Mouse (Mus musculus) CH12.LX (cell line): ENCODE data around the gene Trhr2. TPM values are rescaled to one million over a fixed set of nuclear protein-coding genes. Genes with fewer than 3 reads are reported as not detected.

Experiments used
- DNase-seq: peaks from one replicate; pipeline ENCODE4 v3.0.0-alpha.2; 2013; ENCODE audit errors: extremely low read depth
- H3K27ac ChIP-seq: 2 replicates; pipeline ENCODE4 v1.5.1; 2012; ENCODE audit warnings: low read depth, mild to moderate bottlenecking, control low read depth, moderate library complexity; ENCODE audit not compliant: insufficient read depth
- H3K27me3 ChIP-seq: replicated peaks from 2 replicates; pipeline ENCODE3; 2012; ENCODE audit warnings: inconsistent platforms
- H3K36me3 ChIP-seq, 2 experiments: replicated peaks in 1 of 2; 2 replicates each; pipeline versions ENCODE3 to v1.6.1; 2012; ENCODE audit warnings: inconsistent platforms in 1 of 2, low read length in 1 of 2, mild to moderate bottlenecking in 1 of 2, mixed read lengths in 1 of 2, moderate library complexity in 1 of 2; ENCODE audit not compliant: control insufficient read depth in 1 of 2, insufficient read depth in 1 of 2
- H3K4me1 ChIP-seq, 2 experiments: 2 replicates each; pipeline ENCODE4 v1.6.1; 2012; ENCODE audit warnings: inconsistent platforms in 1 of 2, moderate library complexity in 1 of 2; ENCODE audit not compliant: insufficient read depth in 2 of 2, control insufficient read depth in 1 of 2
- H3K4me2 ChIP-seq: 2 replicates; pipeline ENCODE4 v1.6.1; 2012; ENCODE audit warnings: low read depth, mild to moderate bottlenecking, control low read depth; ENCODE audit not compliant: poor library complexity, insufficient read depth, severe bottlenecking
- H3K4me3 ChIP-seq, 3 experiments: fragments of 150-350 bp in 1 of 3; sonication (generic) in 1 of 3; replicated peaks in 1 of 3; 2 replicates each; pipeline versions ENCODE3 to v1.5.1; 2011 to 2012; ENCODE audit warnings: low read depth in 2 of 3, low read length in 2 of 3, mild to moderate bottlenecking in 2 of 3, moderate library complexity in 2 of 3, control low read depth in 1 of 3, improper control_type of control experiment in 1 of 3, inconsistent platforms in 1 of 3, mixed read lengths in 1 of 3; ENCODE audit not compliant: poor library complexity in 1 of 3
- H3K79me2 ChIP-seq: replicated peaks from 2 replicates; pipeline ENCODE4 v1.6.1; 2012; ENCODE audit warnings: mild to moderate bottlenecking, moderate library complexity; ENCODE audit not compliant: control insufficient read depth, poor library complexity, insufficient read depth, severe bottlenecking; ENCODE audit errors: extremely low read depth
- H3K9ac ChIP-seq: 2 replicates; pipeline ENCODE4 v1.6.1; 2012; ENCODE audit warnings: low read depth, mild to moderate bottlenecking, control low read depth, moderate library complexity; ENCODE audit not compliant: insufficient read depth
- H3K9me3 ChIP-seq: replicated peaks from 2 replicates; pipeline ENCODE3; 2012; ENCODE audit warnings: low read length, inconsistent platforms, mixed read lengths
- CHD1 ChIP-seq: IDR thresholded peaks from 2 replicates; pipeline ENCODE4 v1.6.1; 2012; ENCODE audit warnings: low read depth, low read length, improper control_type of control experiment, inconsistent platforms
- CHD2 ChIP-seq: IDR thresholded peaks from 2 replicates; pipeline ENCODE4 v1.6.1; 2011; ENCODE audit warnings: low read length, improper control_type of control experiment
- CTCF ChIP-seq, 2 experiments: IDR thresholded peaks in 1 of 2; conservative IDR thresholded peaks in 1 of 2; 2 replicates each; pipeline ENCODE4 v1.5.1; 2011 to 2012; ENCODE audit warnings: low read depth in 2 of 2, low read length in 2 of 2, improper control_type of control experiment in 1 of 2, inconsistent platforms in 1 of 2, mild to moderate bottlenecking in 1 of 2, moderate library complexity in 1 of 2
- E2F4 ChIP-seq: IDR thresholded peaks from 2 replicates; pipeline ENCODE4 v1.6.1; 2011; ENCODE audit warnings: low read depth, low read length, improper control_type of control experiment; ENCODE audit not compliant: insufficient replicate concordance
- ELF1 ChIP-seq: IDR thresholded peaks from 2 replicates; pipeline ENCODE4 v1.6.1; 2014; ENCODE audit warnings: low read depth, mild to moderate bottlenecking, inconsistent platforms, low read length, improper control_type of control experiment
- EP300 ChIP-seq: IDR thresholded peaks from 2 replicates; pipeline ENCODE4 v1.6.1; 2011; ENCODE audit warnings: low read length, improper control_type of control experiment
- GABPA ChIP-seq: IDR thresholded peaks from 2 replicates; pipeline ENCODE4 v1.6.1; 2012; ENCODE audit warnings: low read depth, low read length, improper control_type of control experiment, inconsistent platforms; ENCODE audit not compliant: insufficient replicate concordance
- HCFC1 ChIP-seq: IDR thresholded peaks from 2 replicates; pipeline ENCODE4 v1.6.1; 2012; ENCODE audit warnings: low read depth, mild to moderate bottlenecking, inconsistent platforms, low read length, improper control_type of control experiment
- IRF4 ChIP-seq: IDR thresholded peaks from 2 replicates; pipeline ENCODE4 v1.6.1; 2014; ENCODE audit warnings: low read depth, mild to moderate bottlenecking, inconsistent platforms, low read length, improper control_type of control experiment
- JUN ChIP-seq: IDR thresholded peaks from 2 replicates; pipeline ENCODE4 v1.6.1; 2011; ENCODE audit warnings: low read depth, mild to moderate bottlenecking, low read length, improper control_type of control experiment, moderate library complexity; ENCODE audit not compliant: insufficient read depth
- JUND ChIP-seq: conservative IDR thresholded peaks from 2 replicates; pipeline ENCODE4 v1.6.1; 2011; ENCODE audit warnings: low read depth, low read length, improper control_type of control experiment
- MAFK ChIP-seq: IDR thresholded peaks from 2 replicates; pipeline ENCODE4 v1.6.1; 2011; ENCODE audit warnings: low read length, improper control_type of control experiment; ENCODE audit not compliant: insufficient replicate concordance
- MAZ ChIP-seq: IDR thresholded peaks from 2 replicates; pipeline ENCODE4 v1.6.1; 2012; ENCODE audit warnings: low read depth, mild to moderate bottlenecking, inconsistent platforms, low read length, improper control_type of control experiment, moderate library complexity
- MXI1 ChIP-seq: IDR thresholded peaks from 2 replicates; pipeline ENCODE4 v1.6.1; 2011; ENCODE audit warnings: mild to moderate bottlenecking, low read depth, low read length, improper control_type of control experiment
- MYC ChIP-seq: IDR thresholded peaks from 2 replicates; pipeline ENCODE4 v1.6.1; 2011; ENCODE audit warnings: low read depth, mild to moderate bottlenecking, improper control_type of control experiment, low read length
- NELFE ChIP-seq: IDR thresholded peaks from 2 replicates; pipeline ENCODE4 v1.6.1; 2011; ENCODE audit warnings: low read depth, low read length, improper control_type of control experiment
- NRF1 ChIP-seq: IDR thresholded peaks from 2 replicates; pipeline ENCODE4 v1.6.1; 2014; ENCODE audit warnings: low read depth, mild to moderate bottlenecking, inconsistent platforms, low read length, improper control_type of control experiment, moderate library complexity
- POLR2A ChIP-seq: IDR thresholded peaks from 2 replicates; pipeline ENCODE4 v1.6.1; 2011; ENCODE audit warnings: low read depth, mild to moderate bottlenecking, improper control_type of control experiment, low read length
- RAD21 ChIP-seq: IDR thresholded peaks from 2 replicates; pipeline ENCODE4 v1.6.1; 2011; ENCODE audit warnings: low read depth, mild to moderate bottlenecking, low read length, improper control_type of control experiment, moderate library complexity
- SIN3A ChIP-seq: IDR thresholded peaks from 2 replicates; pipeline ENCODE4 v1.6.1; 2012; ENCODE audit warnings: low read length, improper control_type of control experiment, inconsistent platforms
- TCF12 ChIP-seq: IDR thresholded peaks from 2 replicates; pipeline ENCODE4 v1.6.1; 2014; ENCODE audit warnings: low read depth, mild to moderate bottlenecking, inconsistent platforms, low read length, improper control_type of control experiment
- UBTF ChIP-seq: IDR thresholded peaks from 2 replicates; pipeline ENCODE4 v1.6.1; 2012; ENCODE audit warnings: low read depth, mild to moderate bottlenecking, inconsistent platforms, low read length, improper control_type of control experiment, moderate library complexity
- ZKSCAN1 ChIP-seq: IDR thresholded peaks from 2 replicates; pipeline ENCODE4 v1.6.1; 2012; ENCODE audit warnings: low read depth, inconsistent platforms, low read length, improper control_type of control experiment, borderline replicate concordance
- ZMIZ1 ChIP-seq: IDR thresholded peaks from 2 replicates; pipeline ENCODE4 v1.6.1; 2012; ENCODE audit warnings: low read depth, mild to moderate bottlenecking, inconsistent platforms, low read length, improper control_type of control experiment
- ZNF384 ChIP-seq: IDR thresholded peaks from 2 replicates; pipeline ENCODE4 v1.6.1; 2012; ENCODE audit warnings: low read depth, low read length, improper control_type of control experiment, inconsistent platforms
- dilution Hi-C: fragments of 300-500 bp; cut with MboI; formaldehyde crosslinking; loops from 2 replicates; pipeline ENCODE4 v1.14.3; 2020; ENCODE audit warnings: low sequenced_read_pairs; ENCODE audit not compliant: extremely low pct_unique_long_range_greater_than_20kb, extremely low pct_ligation_motif_present
- in situ Hi-C: fragments of 300-500 bp; cut with MboI; formaldehyde crosslinking; loops from 3 replicates; pipeline ENCODE4 v1.14.3; 2019; ENCODE audit warnings: low sequenced_read_pairs, low pct_ligation_motif_present, low pct_unique_long_range_greater_than_20kb, mixed read lengths
- polyA plus RNA-seq: library from polyadenylated mRNA; unstranded; fragments of >175 nt; gene quantifications from 2 replicates; pipeline ENCODE4 v1.2.1, GENCODE M21; 2012; ENCODE audit warnings: low read depth; ENCODE audit not compliant: insufficient read length
- total RNA-seq, 2 experiments: library from RNA; depleted of rRNA; stranded (reverse); fragments of 300-350 nt in 1 of 2; fragments of >200 nt in 1 of 2; gene quantifications; 2 replicates each; pipeline ENCODE4 v1.2.3; 2012 to 2014

Trhr2 gene
- total and polyA plus RNA-seq, 3 experiments, result 0.25 to 0.51 TPM; not detected in 1

- H3K4me1 ChIP-seq, result peaks cover 8 to 29% of the 10 kb centered on the region in 2 experiments
- TF ChIP-seq EP300 (no peak), RAD21 (no peak), MXI1 (no peak), CHD2 (no peak), MYC (no peak), SIN3A (no peak), POLR2A (no peak), TCF12 (no peak), IRF4 (no peak), CTCF (conservative IDR thresholded peaks at IDR 0.05 in 1 of 2, IDR thresholded peaks at IDR 0.05 in 1 of 2; ENCODE audit: low read depth in 2 of 2, low read length in 2 of 2) (no peak), UBTF (no peak), JUND (no peak)
- H3K9ac ChIP-seq, result no peak overlapping the region
- H3K79me2 ChIP-seq, result no peaks in the 10 kb centered on the region
- no peak overlapping the region for H3K4me3 ChIP-seq
- peaks cover 2% of the 10 kb centered on the region for H3K27me3 ChIP-seq
- peaks cover 4% of the 10 kb centered on the region for H3K9me3 ChIP-seq
- peaks cover 17 to 29% of the 10 kb centered on the region in 2 experiments for H3K36me3 ChIP-seq
- dilution Hi-C loops (no loop called here), in situ Hi-C loops (no loop called here)
- H3K27ac ChIP-seq, result no peak overlapping the region
- no peak for DNase-seq
- H3K4me2 ChIP-seq, result no peak overlapping the region
Observed at GRCm38 (mm10) chr8:122341790-122342189, 18.8 kb downstream of the Trhr2 start.

- peaks cover 2% of the 10 kb centered on the region for H3K27me3 ChIP-seq
- in situ Hi-C loops, result no loop called here
- H3K4me1 ChIP-seq, result peaks cover 8 to 27% of the 10 kb centered on the region in 2 experiments
- no peak overlapping the region for H3K27ac ChIP-seq
- no peak overlapping the region for H3K9ac ChIP-seq
- no peaks in the 10 kb centered on the region for H3K79me2 ChIP-seq
- no peak overlapping the region for H3K4me3 ChIP-seq
- peaks cover 28 to 39% of the 10 kb centered on the region in 2 experiments for H3K36me3 ChIP-seq
- no peak for TF ChIP-seq ZKSCAN1
- no peak for TF ChIP-seq ZMIZ1
- no peak for TF ChIP-seq NRF1
- TF ChIP-seq JUND, result no peak
- no peak for TF ChIP-seq UBTF
- no peak for TF ChIP-seq GABPA
- no peak for TF ChIP-seq MAFK
- TF ChIP-seq IRF4, result no peak
- TF ChIP-seq EP300, result no peak
- TF ChIP-seq HCFC1, result no peak
- no peak for TF ChIP-seq POLR2A
- no peak for TF ChIP-seq ZNF384
- no peak for TF ChIP-seq MAZ
- no peak for TF ChIP-seq E2F4
- TF ChIP-seq JUN, result no peak
- no peak for TF ChIP-seq CHD1
- TF ChIP-seq ELF1, result no peak
- TF ChIP-seq NELFE, result no peak
- TF ChIP-seq, all 38 proteins: peak for 0
- peak; percentile 21 for DNase-seq
- no peak overlapping the region for H3K4me2 ChIP-seq
- H3K9me3 ChIP-seq, result peaks cover 12% of the 10 kb centered on the region
- dilution Hi-C loops, result no loop called here
Observed at GRCm38 (mm10) chr8:122340761-122341160, 19.8 kb downstream of the Trhr2 start.
